Mouse (Mus musculus) lung, embryonic 15.5 days (tissue): Measurements from ENCODE around the gene Sik3. TPM values are rescaled to one million over a fixed set of nuclear protein-coding genes. Genes with fewer than 3 reads are reported as not detected.

Experiments used
- ATAC-seq: fragments of 200-750 bp; cut with Nextera tagmentation; 2 replicates; pipeline ENCODE4 v1.8.0; 2017; ENCODE audit warnings: moderate number of reproducible peaks, borderline replicate concordance; ENCODE audit not compliant: low FRiP score, low TSS enrichment; ENCODE audit errors: extremely low read depth
- H3K27ac ChIP-seq: fragments of 300-500 bp; sonication (generic); 2 replicates; pipeline ENCODE4 v1.5.1; 2015; ENCODE audit warnings: moderate library complexity, mild to moderate bottlenecking, inconsistent platforms
- H3K27me3 ChIP-seq: fragments of 300-500 bp; sonication (generic); 2 replicates; pipeline ENCODE4 v1.6.1; 2015; ENCODE audit warnings: inconsistent platforms
- H3K36me3 ChIP-seq: fragments of 300-500 bp; sonication (generic); 2 replicates; pipeline ENCODE4 v1.6.1; 2015; ENCODE audit warnings: inconsistent platforms
- H3K4me1 ChIP-seq: fragments of 300-500 bp; sonication (generic); 2 replicates; pipeline ENCODE4 v1.6.1; 2015; ENCODE audit warnings: inconsistent platforms
- H3K4me2 ChIP-seq: fragments of 300-500 bp; sonication (generic); 2 replicates; pipeline ENCODE4 v1.6.1; 2015; ENCODE audit warnings: inconsistent platforms, mild to moderate bottlenecking, moderate library complexity
- H3K4me3 ChIP-seq: fragments of 300-500 bp; sonication (generic); 2 replicates; pipeline ENCODE4 v1.5.1; 2015; ENCODE audit warnings: mild to moderate bottlenecking, inconsistent platforms
- H3K9ac ChIP-seq: fragments of 300-500 bp; sonication (generic); 2 replicates; pipeline ENCODE4 v1.6.1; 2015; ENCODE audit warnings: inconsistent platforms
- H3K9me3 ChIP-seq: fragments of 300-500 bp; sonication (generic); 2 replicates; pipeline ENCODE4 v1.6.1; 2016; ENCODE audit warnings: inconsistent platforms
- WGBS: fragments of 180-500 bp; shearing (Covaris S2); methylation state at CpG from one replicate; pipeline ENCODE4 v1.1.7; 2015; 5-methylcytosine and 5-hydroxymethylcytosine counted together
- polyA plus RNA-seq: library from polyadenylated mRNA; unstranded; fragments of >200 nt; fragmentation: Nextera tagmentation; extraction: Ambion mirVana; gene quantifications from 2 replicates; pipeline ENCODE4 v1.2.1, GENCODE M21; 2015

Sik3 gene
- polyA plus RNA-seq, 1 experiment from 2014 or later = 12.8 TPM

DNA sequence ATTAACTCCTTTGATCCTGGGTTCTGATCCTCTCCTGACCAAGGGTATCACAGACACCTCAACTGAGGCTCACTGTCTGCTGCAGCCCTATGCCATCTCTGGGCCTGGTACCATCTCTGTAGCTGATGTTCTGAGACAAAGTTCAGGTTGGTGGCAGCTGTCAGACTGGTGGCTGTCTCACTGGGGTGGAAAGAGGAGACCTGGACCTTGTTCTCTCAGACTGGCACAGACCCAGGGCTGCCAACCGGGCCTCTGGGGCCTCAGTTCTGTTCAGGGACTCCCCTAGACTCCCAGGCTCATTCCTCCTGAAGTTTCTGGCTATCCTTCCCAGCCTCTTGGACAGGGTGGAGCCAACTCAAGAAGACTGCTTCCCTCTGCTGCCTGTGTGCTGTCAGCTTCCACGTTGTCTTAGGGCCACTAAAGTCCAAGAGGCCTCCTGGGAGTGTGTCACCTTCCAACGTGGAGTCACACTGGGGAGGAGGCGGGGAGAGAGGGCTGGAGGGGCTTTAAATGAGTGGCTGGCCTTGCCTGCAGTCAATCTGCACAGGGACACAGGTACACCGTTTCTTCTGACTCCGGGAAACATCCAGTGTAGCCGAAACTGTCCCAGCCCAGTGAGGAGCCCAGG lies 228.0 kb downstream of the Sik3 start, which contains the start of gene Apoa4:
TSS of gene Apoa4 (plus strand) at position 171 of the 628 bp plus-strand sequence.
- Histone ChIP-seq H3K9me3 (no peaks in the 10 kb centered on the region), H3K4me2 (no peak within 1 kb of the TSS), H3K9ac (no peak within 1 kb of the TSS), H3K27ac (no peak within 1 kb of the TSS), H3K36me3 (no peaks in the 10 kb centered on the region), H3K27me3 (no peaks in the 10 kb centered on the region), H3K4me3 (no peak within 1 kb of the TSS), H3K4me1 (no peaks in the 10 kb centered on the region)
- ATAC-seq = no peak
- WGBS = 54% methylated on average over 7 of the region's 7 CpGs

DNA sequence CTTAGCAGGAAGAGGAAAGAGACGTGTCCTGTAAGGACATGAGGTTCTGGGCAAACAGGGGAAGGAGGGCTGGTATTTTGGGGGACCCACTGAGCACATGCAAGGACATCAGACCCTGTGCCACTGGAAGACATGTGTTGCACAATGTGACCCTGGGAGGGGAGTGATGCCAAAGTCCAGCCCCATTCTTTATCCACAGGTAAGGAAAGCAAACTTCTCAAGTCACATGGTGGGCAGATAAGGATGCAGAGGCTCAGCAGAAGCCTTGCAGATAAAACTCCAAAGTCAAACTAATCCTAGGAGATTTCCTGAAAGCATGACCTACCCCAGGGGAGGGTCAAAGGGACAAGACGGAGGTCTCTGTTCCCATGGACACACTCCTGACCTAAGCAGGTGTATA lies 229.2 kb downstream of the Sik3 start:
- no peaks in the 10 kb centered on the region for H3K36me3 ChIP-seq
- ATAC-seq = no peak
- 52% methylated on average over 2 of the region's 2 CpGs for WGBS

DNA sequence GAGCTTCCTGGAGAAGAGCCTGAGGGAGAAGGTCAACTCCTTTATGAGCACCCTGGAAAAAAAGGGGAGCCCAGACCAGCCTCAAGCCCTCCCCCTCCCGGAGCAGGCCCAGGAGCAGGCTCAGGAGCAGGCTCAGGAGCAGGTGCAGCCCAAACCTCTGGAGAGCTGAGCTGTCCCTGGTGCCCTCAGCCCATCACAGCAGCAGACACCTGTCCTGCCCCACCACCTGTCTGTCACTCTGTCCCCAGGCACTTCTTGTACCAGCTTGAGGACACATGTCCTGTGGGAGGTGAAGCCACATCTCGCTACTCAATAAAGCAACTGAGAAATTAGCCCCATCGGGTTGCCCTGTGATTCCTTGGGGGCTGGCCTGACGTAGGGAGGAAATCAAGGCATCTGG lies 230.5 kb downstream of the Sik3 start:
- no peak overlapping the region for H3K9ac ChIP-seq

More for the DNA sequence above, 229.2 kb downstream of the Sik3 start:
- H3K27me3 ChIP-seq = no peaks in the 10 kb centered on the region
- H3K4me3 ChIP-seq = no peak overlapping the region
- no peaks in the 10 kb centered on the region for H3K9me3 ChIP-seq
- H3K27ac ChIP-seq = no peak overlapping the region
- no peaks in the 10 kb centered on the region for H3K4me1 ChIP-seq
- no peak overlapping the region for H3K4me2 ChIP-seq
- H3K9ac ChIP-seq = no peak overlapping the region

DNA sequence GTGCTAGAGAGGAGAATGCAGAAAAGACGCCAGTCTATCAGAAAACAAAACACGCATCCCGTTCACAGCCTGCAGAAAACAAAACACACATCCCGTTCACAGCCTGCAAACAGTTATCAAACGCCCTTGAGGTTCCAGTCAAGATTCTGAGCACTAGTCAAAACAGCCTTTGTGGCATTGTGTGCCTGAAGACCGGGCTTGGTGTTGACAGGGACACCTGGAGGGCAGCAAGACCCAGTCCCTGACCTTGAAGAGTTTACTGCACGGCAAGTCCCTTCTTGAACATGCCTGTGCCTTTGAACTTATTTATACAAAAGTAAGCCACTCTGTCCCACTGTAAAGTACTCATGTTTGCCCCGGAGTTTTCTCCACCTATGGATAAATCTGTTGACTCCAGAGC lies 231.0 kb downstream of the Sik3 start:
- H3K9ac ChIP-seq = no peak overlapping the region
- no peaks in the 10 kb centered on the region for H3K9me3 ChIP-seq
- H3K4me2 ChIP-seq = no peak overlapping the region
- no peak overlapping the region for H3K4me3 ChIP-seq
- ATAC-seq = no peak
- no peak overlapping the region for H3K27ac ChIP-seq
- no peaks in the 10 kb centered on the region for H3K27me3 ChIP-seq
- H3K36me3 ChIP-seq = no peaks in the 10 kb centered on the region
- H3K4me1 ChIP-seq = no peaks in the 10 kb centered on the region
- WGBS = 40% methylated on average over 8 of the region's 8 CpGs

More for the DNA sequence above, 230.5 kb downstream of the Sik3 start:
- no peak overlapping the region for H3K27ac ChIP-seq
- no peaks in the 10 kb centered on the region for H3K4me1 ChIP-seq
- H3K9me3 ChIP-seq = no peaks in the 10 kb centered on the region
- no peak for ATAC-seq
- H3K4me3 ChIP-seq = no peak overlapping the region
- H3K4me2 ChIP-seq = no peak overlapping the region
- H3K27me3 ChIP-seq = no peaks in the 10 kb centered on the region
- no peaks in the 10 kb centered on the region for H3K36me3 ChIP-seq
- WGBS = 71% methylated on average over 4 of the region's 4 CpGs

DNA sequence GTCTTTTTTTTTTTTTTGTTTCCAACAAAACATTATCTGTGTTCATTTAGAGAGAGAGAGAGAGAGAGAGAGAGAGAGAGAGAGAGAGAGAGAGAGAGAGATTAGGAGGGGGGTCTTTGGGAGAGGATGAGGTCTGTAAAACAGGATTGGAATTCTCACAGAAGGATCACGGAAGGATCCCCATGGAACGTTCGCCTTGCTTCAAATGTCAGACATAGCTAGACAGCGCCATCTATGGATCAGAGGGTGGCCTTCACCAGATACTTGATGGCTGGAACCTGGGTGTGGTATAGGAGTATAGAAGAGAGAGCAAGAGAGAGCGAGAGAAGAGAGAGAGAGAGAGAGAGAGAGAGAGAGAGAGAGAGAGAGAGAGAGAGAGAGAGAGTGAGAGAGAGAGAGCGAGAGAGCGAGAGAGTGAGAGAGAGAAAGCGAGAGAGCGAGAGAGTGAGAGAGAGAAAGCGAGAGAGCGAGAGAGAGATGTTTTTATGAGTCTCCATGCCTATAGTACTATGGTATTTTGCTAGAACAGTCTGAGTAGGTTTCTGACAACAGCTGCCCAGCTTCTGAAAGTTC lies 234.2 kb downstream of the Sik3 start:
- 22% methylated on average over 11 of the region's 11 CpGs for WGBS
- Histone ChIP-seq H3K9ac (no peak overlapping the region), H3K27ac (no peak overlapping the region), H3K27me3 (no peaks in the 10 kb centered on the region), H3K4me3 (no peak overlapping the region), H3K36me3 (no peaks in the 10 kb centered on the region), H3K9me3 (no peaks in the 10 kb centered on the region), H3K4me2 (0 out of 2 replicates have a peak overlapping the region, but pooled peaks have one; percentile 24), H3K4me1 (no peaks in the 10 kb centered on the region)
- no peak for ATAC-seq

- H3K9ac ChIP-seq = no peak overlapping the region
- no peaks in the 10 kb centered on the region for H3K36me3 ChIP-seq
- 75% methylated on average over 7 of the region's 7 CpGs for WGBS
- no peaks in the 10 kb centered on the region for H3K4me1 ChIP-seq
- H3K27ac ChIP-seq = no peak overlapping the region
- no peak overlapping the region for H3K4me2 ChIP-seq
- no peak overlapping the region for H3K4me3 ChIP-seq
- H3K27me3 ChIP-seq = no peaks in the 10 kb centered on the region
- no peak for ATAC-seq
- H3K9me3 ChIP-seq = no peaks in the 10 kb centered on the region
These were observed 243.6 kb downstream of the Sik3 start for GRCm38 (mm10) chr9:46256177-46256576.

DNA sequence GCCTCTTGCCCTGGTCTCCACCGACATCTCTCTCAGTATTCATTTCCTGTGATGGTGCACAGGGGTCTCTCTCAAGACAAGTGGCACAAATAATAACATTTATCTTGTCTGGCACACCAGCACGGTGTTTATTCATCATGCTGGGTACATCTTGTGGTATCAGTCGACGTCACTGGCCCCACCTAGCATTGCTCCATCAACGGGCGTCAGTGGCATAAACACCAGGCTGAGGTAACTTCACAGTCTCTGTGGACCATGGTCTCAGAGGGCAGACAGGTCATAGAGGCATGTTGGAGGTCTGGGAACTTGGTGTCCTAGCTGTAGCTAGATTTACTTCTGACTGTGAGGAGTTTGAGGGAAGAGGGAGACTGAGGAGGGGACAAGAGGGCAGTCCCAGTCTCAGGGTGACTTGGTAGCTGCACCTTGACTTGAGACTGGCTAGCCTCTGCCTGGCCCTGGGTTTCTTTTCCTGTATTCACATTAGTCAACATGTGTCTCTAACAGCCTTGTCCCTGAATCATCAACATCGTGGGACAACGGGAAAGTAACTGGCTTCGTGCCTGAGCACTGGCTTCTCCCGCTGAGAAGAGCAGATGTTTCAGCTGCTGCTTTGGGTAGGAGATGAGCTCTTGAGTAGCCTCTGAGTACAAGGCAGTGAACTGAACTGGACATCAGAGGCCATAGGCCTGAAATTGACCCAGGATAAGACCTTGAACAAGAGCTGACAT lies 244.2 kb downstream of the Sik3 start:
- Histone ChIP-seq H3K9ac (no peak overlapping the region), H3K4me1 (no peaks in the 10 kb centered on the region), H3K36me3 (no peaks in the 10 kb centered on the region), H3K9me3 (no peaks in the 10 kb centered on the region), H3K4me2 (no peak overlapping the region), H3K27ac (no peak overlapping the region), H3K27me3 (no peaks in the 10 kb centered on the region), H3K4me3 (no peak overlapping the region)
- no peak for ATAC-seq
- WGBS = 75% methylated on average over 10 of the region's 10 CpGs

GRCm38 (mm10) chr9:46257546-46257945 lies 244.9 kb downstream of the Sik3 start:
- H3K27me3 ChIP-seq = no peaks in the 10 kb centered on the region
- no peaks in the 10 kb centered on the region for H3K4me1 ChIP-seq
- H3K9me3 ChIP-seq = no peaks in the 10 kb centered on the region
- H3K4me3 ChIP-seq = no peak overlapping the region
- no peaks in the 10 kb centered on the region for H3K36me3 ChIP-seq
- no peak overlapping the region for H3K4me2 ChIP-seq
- no peak overlapping the region for H3K9ac ChIP-seq
- H3K27ac ChIP-seq = no peak overlapping the region
- 78% methylated on average over 3 of the region's 3 CpGs for WGBS
- no peak for ATAC-seq

GRCm38 (mm10) chr9:46259111-46259510 lies 246.5 kb downstream of the Sik3 start:
- H3K27me3 ChIP-seq = no peaks in the 10 kb centered on the region
- H3K4me1 ChIP-seq = no peaks in the 10 kb centered on the region
- WGBS = 82% methylated on average over 6 of the region's 6 CpGs
- no peaks in the 10 kb centered on the region for H3K36me3 ChIP-seq
- ATAC-seq = no peak
- no peak overlapping the region for H3K9ac ChIP-seq
- H3K4me2 ChIP-seq = no peak overlapping the region
- no peak overlapping the region for H3K27ac ChIP-seq
- H3K9me3 ChIP-seq = no peaks in the 10 kb centered on the region
- H3K4me3 ChIP-seq = no peak overlapping the region

DNA sequence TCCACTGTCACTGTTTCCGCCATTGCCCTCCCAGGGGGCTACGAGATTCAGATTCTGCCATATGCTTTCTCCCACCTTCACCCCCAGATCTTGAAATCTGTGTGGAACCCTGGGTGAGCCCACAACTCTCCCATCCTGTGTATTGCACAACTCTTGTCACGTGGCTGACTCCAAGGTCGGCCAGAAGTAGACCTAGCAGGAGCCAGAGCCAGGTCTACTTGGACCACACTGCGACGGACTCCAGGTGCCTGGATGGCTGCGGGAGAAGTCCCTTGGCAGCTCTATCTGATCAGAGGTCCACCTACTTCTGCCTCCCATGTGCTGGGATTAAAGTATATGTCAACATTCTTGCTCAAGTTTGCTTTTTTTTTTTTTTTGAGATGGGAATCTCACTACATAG lies 248.5 kb downstream of the Sik3 start:
- no peaks in the 10 kb centered on the region for H3K36me3 ChIP-seq
- no peak for ATAC-seq
- no peak overlapping the region for H3K27ac ChIP-seq
- no peaks in the 10 kb centered on the region for H3K9me3 ChIP-seq
- WGBS = 75% methylated on average over 7 of the region's 7 CpGs
- H3K4me1 ChIP-seq = no peaks in the 10 kb centered on the region
- no peaks in the 10 kb centered on the region for H3K27me3 ChIP-seq
- H3K9ac ChIP-seq = no peak overlapping the region
- no peak overlapping the region for H3K4me3 ChIP-seq
- H3K4me2 ChIP-seq = no peak overlapping the region

GRCm38 (mm10) chr9:46268343-46268873 lies 255.8 kb downstream of the Sik3 start, which contains the start of gene Apoa5:
Apoa5 (plus strand) TSS chr9:46268633.
- no peak within 1 kb of the TSS for H3K27ac ChIP-seq
- no peak within 1 kb of the TSS for H3K4me2 ChIP-seq
- 41% methylated on average over 7 of the region's 7 CpGs for WGBS
- H3K9ac ChIP-seq = no peak within 1 kb of the TSS
- no peaks in the 10 kb centered on the region for H3K36me3 ChIP-seq
- peaks cover 27% of the 10 kb centered on the region; the same call in 1 of the 2 replicates for H3K27me3 ChIP-seq
- no peaks in the 10 kb centered on the region for H3K4me1 ChIP-seq
- ATAC-seq = no peak
- H3K4me3 ChIP-seq = no peak within 1 kb of the TSS
- H3K9me3 ChIP-seq = no peaks in the 10 kb centered on the region

DNA sequence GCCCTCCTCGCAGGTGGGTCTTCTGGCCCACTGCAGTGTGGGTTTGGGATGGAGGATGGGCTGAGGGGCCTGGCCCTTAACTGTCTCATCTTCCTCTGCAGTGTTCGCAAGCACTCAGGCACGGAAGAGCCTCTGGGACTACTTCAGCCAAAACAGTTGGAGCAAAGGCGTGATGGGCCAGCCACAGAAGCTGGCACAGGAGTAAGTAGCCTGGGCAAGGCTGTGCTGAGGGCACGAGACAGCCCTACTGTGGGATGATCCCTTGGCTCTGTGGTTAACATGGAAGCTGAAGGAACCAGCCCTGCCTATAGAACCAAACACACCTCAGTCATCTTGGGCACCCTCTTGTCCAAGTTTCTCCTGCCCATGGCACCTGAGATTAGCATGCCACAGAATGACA lies 256.5 kb downstream of the Sik3 start:
- H3K36me3 ChIP-seq = no peaks in the 10 kb centered on the region
- no peaks in the 10 kb centered on the region for H3K9me3 ChIP-seq
- peaks cover 6% of the 10 kb centered on the region for H3K4me1 ChIP-seq
- ATAC-seq = no peak
- WGBS = 80% methylated on average over 5 of the region's 5 CpGs
- no peak overlapping the region for H3K4me3 ChIP-seq
- H3K9ac ChIP-seq = no peak overlapping the region
- H3K27ac ChIP-seq = no peak overlapping the region
- H3K27me3 ChIP-seq = peaks cover 27% of the 10 kb centered on the region; the same call in 1 of the 2 replicates
- H3K4me2 ChIP-seq = no peak overlapping the region
